Mouse (Mus musculus) heart, embryonic 11.5 days (tissue): ENCODE results near the gene Arsg. TPM values are rescaled to one million over a fixed set of nuclear protein-coding genes. Genes with fewer than 3 reads are reported as not detected.

ENCODE experiments used
- ATAC-seq: fragments of 200-750 bp; cut with Nextera tagmentation; replicated peaks from 2 replicates; pipeline ENCODE4 v1.8.0; 2017; ENCODE audit warnings: moderate library complexity; ENCODE audit not compliant: insufficient number of reproducible peaks, low FRiP score, low TSS enrichment
- H3K27ac ChIP-seq: fragments of 300-500 bp; sonication (generic); 2 replicates; pipeline ENCODE4 v1.5.1; 2014; ENCODE audit warnings: mild to moderate bottlenecking, low read depth, low read length
- H3K27me3 ChIP-seq: fragments of 300-500 bp; sonication (generic); 2 replicates; pipeline ENCODE4 v1.6.1; 2014; ENCODE audit warnings: mild to moderate bottlenecking, low read length, mixed read lengths; ENCODE audit not compliant: control insufficient read depth, insufficient read depth
- H3K36me3 ChIP-seq: fragments of 300-500 bp; sonication (generic); 2 replicates; pipeline ENCODE4 v1.6.1; 2014; ENCODE audit warnings: mild to moderate bottlenecking, low read length, moderate library complexity, mixed read lengths; ENCODE audit not compliant: control insufficient read depth, insufficient read depth
- H3K4me1 ChIP-seq: fragments of 300-500 bp; sonication (generic); 2 replicates; pipeline ENCODE4 v1.6.1; 2014; ENCODE audit warnings: low read length; ENCODE audit not compliant: control insufficient read depth, insufficient read depth
- H3K4me2 ChIP-seq: fragments of 300-500 bp; sonication (generic); 2 replicates; pipeline ENCODE4 v1.6.1; 2014; ENCODE audit warnings: mild to moderate bottlenecking, moderate library complexity
- H3K4me3 ChIP-seq: fragments of 300-500 bp; sonication (generic); 2 replicates; pipeline ENCODE4 v1.5.1; 2014; ENCODE audit warnings: low read depth, low read length
- H3K9ac ChIP-seq: fragments of 300-500 bp; sonication (generic); 2 replicates; pipeline ENCODE4 v1.6.1; 2014; ENCODE audit warnings: mild to moderate bottlenecking, low read depth, low read length, moderate library complexity
- H3K9me3 ChIP-seq: fragments of 300-500 bp; sonication (generic); replicated peaks from 2 replicates; pipeline ENCODE4 v1.6.1; 2016; ENCODE audit warnings: low read length; ENCODE audit not compliant: control insufficient read depth
- WGBS: fragments of 180-500 bp; shearing (Covaris S2); extraction: QIAGEN DNeasy Blood & Tissue Kit; methylation state at CpG from one replicate; pipeline ENCODE4 v1.1.7; 2014; ENCODE audit not compliant: insufficient replicate concordance; 5-methylcytosine and 5-hydroxymethylcytosine counted together
- polyA plus RNA-seq: library from polyadenylated mRNA; unstranded; fragments of >200 nt; fragmentation: Nextera tagmentation; extraction: Ambion mirVana; gene quantifications from 2 replicates; pipeline ENCODE4 v1.2.1, GENCODE M21; 2014

Arsg gene
- polyA plus RNA-seq, 1 experiment from 2014 or later: 4.2 TPM

DNA sequence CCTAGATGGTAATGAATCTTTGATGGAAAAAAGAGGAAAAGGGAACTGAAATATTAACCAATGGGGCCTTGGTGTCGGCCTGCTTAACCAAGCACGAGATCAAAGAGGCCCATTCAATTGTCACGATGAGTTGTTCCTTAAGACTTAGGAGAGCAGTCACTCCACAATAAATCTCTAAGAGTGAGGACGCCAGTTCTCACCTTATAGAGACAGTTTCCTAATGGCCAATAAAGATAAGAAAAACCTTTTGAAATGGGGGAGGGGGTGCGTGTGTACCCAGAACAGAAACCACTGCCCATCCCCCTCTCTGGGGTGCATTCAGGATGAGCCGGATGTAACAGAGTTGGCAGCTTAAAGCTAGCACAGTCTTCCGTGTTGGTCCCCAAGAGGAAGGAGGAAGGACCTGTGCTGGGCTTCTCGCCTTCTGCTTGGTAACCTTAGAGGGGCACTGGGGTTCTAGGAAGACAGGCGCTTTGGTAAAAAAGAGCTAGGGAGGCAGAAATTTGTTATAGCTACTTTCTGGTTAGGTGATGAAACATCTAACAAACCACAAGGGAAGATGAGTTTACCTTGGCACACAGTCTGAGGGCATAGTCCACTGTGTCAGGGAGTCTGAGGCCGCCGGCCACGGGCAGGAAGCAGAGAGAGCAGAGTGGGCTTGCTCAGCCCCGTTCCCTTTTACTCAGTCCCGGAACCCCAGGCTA lies 22.7 kb downstream of the Arsg start:
- H3K27me3 ChIP-seq: peaks cover 3% of the 10 kb centered on the region; the same call in 1 of the 2 replicates
- H3K4me1 ChIP-seq: peaks cover 11% of the 10 kb centered on the region
- no peak overlapping the region for H3K9ac ChIP-seq
- peak overlapping the region; percentile 15 for H3K4me2 ChIP-seq
- H3K9me3 ChIP-seq: no peaks in the 10 kb centered on the region
- no peaks in the 10 kb centered on the region for H3K36me3 ChIP-seq
- no peak for ATAC-seq
- no peak overlapping the region for H3K27ac ChIP-seq
- WGBS: 54% methylated on average over 14 of the region's 14 CpGs
- H3K4me3 ChIP-seq: no peak overlapping the region

DNA sequence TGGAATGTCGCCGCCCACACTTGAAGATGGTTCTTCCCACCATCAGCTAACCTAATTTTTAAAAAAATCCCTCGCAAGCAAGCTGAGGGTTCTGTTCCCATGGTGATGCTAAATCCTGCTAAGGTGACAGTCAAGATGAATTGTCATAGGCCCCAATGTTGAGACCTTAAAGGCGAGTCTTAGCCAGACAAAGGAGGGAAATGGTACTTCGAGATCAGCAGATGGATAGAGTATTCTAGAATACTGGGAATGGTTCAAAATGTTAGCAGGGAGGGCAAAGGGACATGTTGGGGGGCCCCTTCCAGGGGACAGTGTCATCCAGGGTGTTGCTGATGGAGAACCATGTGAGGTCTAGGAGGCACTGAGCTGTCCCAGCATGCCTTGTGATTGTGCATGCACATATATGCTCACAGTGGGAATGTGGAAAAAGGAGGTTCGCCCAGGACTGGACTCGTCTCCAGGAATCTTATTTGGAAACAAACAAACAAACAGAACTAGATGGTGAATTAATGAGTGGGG lies 23.4 kb downstream of the Arsg start:
- H3K4me1 ChIP-seq: peaks cover 11% of the 10 kb centered on the region
- no peaks in the 10 kb centered on the region for H3K9me3 ChIP-seq
- H3K36me3 ChIP-seq: no peaks in the 10 kb centered on the region
- 84% methylated on average over 7 of the region's 7 CpGs for WGBS
- H3K4me2 ChIP-seq: no peak overlapping the region
- no peak overlapping the region for H3K4me3 ChIP-seq
- H3K9ac ChIP-seq: no peak overlapping the region
- peaks cover 3% of the 10 kb centered on the region; the same call in 1 of the 2 replicates for H3K27me3 ChIP-seq
- ATAC-seq: no peak
- no peak overlapping the region for H3K27ac ChIP-seq

DNA sequence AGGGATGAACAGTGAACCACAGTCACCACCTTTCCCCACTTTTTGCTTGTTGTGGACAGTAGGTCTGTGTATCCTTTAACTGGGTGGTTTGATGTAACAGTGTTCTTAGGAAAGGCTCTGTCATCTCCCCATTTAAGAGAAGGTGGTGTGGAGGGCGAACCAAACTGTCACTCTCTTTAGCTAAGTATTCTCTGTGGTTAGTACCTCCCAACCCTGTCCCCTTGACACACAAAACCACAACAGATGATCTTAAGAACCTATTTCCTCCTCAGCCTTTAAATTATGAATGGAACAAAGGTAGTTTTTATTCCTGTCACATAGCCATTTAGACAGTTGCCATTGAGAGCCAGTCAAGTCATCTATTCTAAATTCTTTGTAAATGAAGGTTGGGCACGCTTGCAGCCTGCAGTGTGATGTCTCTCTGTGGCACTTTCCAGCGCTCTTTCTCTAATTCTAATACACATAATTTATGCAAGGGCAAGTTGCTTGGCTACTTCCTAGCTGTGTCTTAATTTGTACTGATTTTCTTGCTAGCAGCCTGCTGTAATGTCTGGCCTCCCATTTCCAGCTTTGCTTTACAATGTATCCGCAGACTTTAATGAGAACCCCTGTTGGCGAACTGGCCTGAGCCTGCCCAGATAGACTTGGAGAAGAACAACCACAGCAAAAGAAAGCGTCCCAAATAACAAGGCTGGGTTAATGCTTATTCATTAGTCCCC lies 24.0 kb downstream of the Arsg start:
- no peak overlapping the region for H3K27ac ChIP-seq
- H3K36me3 ChIP-seq: no peaks in the 10 kb centered on the region
- ATAC-seq: no peak
- H3K27me3 ChIP-seq: peaks cover 3% of the 10 kb centered on the region; the same call in 1 of the 2 replicates
- no peaks in the 10 kb centered on the region for H3K9me3 ChIP-seq
- no peak overlapping the region for H3K9ac ChIP-seq
- no peak overlapping the region for H3K4me3 ChIP-seq
- WGBS: 85% methylated on average over 6 of the region's 6 CpGs
- H3K4me2 ChIP-seq: no peak overlapping the region
- H3K4me1 ChIP-seq: peaks cover 11% of the 10 kb centered on the region

DNA sequence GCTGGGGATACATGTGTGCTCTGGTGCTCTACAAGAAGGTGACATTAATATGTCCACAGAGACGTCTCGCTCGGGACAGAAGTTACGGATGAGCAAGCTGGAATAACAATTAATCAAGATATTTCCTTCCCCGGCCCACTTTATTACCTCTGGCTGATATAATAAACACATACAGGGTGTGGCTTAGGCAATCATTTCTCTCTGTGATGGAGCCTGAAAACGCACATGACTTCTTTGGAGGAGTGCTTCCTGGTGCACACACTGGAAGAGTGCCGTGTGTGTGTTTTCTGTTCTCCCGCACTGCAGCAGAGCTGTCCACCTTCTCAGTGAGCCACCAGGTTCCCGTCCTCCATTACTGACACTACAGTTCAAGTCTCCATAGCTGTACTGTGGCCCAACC lies 24.8 kb downstream of the Arsg start:
- H3K4me2 ChIP-seq: no peak overlapping the region
- no peaks in the 10 kb centered on the region for H3K36me3 ChIP-seq
- no peak overlapping the region for H3K9ac ChIP-seq
- H3K27ac ChIP-seq: no peak overlapping the region
- H3K4me1 ChIP-seq: peaks cover 14% of the 10 kb centered on the region
- H3K9me3 ChIP-seq: no peaks in the 10 kb centered on the region
- no peak overlapping the region for H3K4me3 ChIP-seq
- peaks cover 3% of the 10 kb centered on the region; the same call in 1 of the 2 replicates for H3K27me3 ChIP-seq
- ATAC-seq: no peak
- 79% methylated on average over 9 of the region's 9 CpGs for WGBS

DNA sequence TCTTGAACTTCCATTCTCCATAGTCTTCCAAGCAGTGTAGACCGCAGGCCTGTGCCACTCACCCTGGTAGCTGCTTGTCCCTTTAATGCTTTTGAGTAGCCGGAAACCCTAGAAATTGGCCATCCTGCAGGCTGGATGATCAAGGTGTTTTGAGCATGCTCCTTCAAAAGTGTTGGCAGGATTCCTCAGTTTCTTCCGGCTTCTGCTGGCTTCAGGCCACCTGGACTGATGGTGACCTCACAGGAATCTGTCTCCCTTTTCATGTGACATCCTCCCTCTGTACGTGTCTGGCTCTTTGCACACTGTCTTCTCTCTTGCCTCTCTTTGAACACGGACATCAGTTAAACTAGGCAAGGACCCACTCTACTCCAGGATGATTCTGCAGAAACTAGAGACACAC lies 27.0 kb downstream of the Arsg start:
- Histone ChIP-seq H3K4me1 (peaks cover 12% of the 10 kb centered on the region), H3K36me3 (no peaks in the 10 kb centered on the region), H3K9ac (no peak overlapping the region), H3K27ac (no peak overlapping the region), H3K27me3 (peaks cover 3% of the 10 kb centered on the region; the same call in 1 of the 2 replicates), H3K9me3 (no peaks in the 10 kb centered on the region), H3K4me3 (no peak overlapping the region), H3K4me2 (no peak overlapping the region)
- 87% methylated on average over 5 of the region's 5 CpGs for WGBS
- ATAC-seq: no peak

DNA sequence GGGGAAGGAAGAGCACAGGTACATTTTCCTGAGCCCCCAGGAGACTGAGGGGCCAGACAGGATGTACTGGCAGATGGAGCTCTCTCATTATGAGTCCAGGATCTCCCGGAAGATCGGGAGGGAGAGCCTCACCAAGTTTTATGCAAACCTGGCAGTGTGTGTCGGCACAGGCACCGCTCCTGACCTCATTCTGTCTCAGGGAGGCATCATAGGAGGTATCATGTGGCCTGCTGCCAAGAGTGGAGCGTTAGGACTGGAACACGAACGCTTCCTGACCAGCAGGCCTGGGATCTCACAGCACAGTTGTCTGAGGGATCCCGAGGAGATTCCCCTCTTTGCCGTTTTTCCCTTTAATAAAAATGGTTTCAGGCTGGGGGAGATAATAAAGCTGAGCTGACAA lies 31.8 kb downstream of the Arsg start:
- Histone ChIP-seq H3K9me3 (no peaks in the 10 kb centered on the region), H3K27ac (no peak overlapping the region), H3K4me1 (0 out of 2 replicates have a peak, but pooled peaks cover 3% of the 10 kb centered on the region), H3K9ac (no peak overlapping the region), H3K4me3 (no peak overlapping the region), H3K4me2 (no peak overlapping the region), H3K27me3 (no peaks in the 10 kb centered on the region), H3K36me3 (no peaks in the 10 kb centered on the region)
- ATAC-seq: no peak
- 61% methylated on average over 9 of the region's 9 CpGs for WGBS

DNA sequence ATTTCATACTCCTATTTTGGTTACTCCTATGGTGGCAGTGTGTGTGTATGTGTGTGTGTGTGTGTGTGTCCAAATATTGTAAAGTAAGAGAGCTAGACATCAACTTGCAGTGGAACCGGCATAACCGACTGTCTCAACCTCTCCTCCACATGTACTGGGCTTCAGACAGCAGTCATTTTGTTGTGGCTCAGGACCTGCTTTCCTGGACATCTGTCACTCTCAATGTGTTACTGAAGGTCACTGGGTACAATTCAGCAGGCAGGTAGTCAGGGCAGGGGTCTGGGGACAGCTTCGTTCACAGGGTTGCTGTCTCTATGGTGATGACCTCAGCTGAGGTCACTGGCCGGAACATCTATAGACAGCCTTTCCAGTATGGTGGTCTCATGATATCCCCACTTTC lies 32.6 kb downstream of the Arsg start:
- 83% methylated on average over 4 of the region's 4 CpGs for WGBS
- H3K36me3 ChIP-seq: no peaks in the 10 kb centered on the region
- H3K9ac ChIP-seq: no peak overlapping the region
- no peaks in the 10 kb centered on the region for H3K9me3 ChIP-seq
- no peaks in the 10 kb centered on the region for H3K27me3 ChIP-seq
- H3K4me3 ChIP-seq: no peak overlapping the region
- no peak overlapping the region for H3K27ac ChIP-seq
- H3K4me1 ChIP-seq: 0 out of 2 replicates have a peak, but pooled peaks cover 3% of the 10 kb centered on the region
- no peak for ATAC-seq
- H3K4me2 ChIP-seq: no peak overlapping the region

DNA sequence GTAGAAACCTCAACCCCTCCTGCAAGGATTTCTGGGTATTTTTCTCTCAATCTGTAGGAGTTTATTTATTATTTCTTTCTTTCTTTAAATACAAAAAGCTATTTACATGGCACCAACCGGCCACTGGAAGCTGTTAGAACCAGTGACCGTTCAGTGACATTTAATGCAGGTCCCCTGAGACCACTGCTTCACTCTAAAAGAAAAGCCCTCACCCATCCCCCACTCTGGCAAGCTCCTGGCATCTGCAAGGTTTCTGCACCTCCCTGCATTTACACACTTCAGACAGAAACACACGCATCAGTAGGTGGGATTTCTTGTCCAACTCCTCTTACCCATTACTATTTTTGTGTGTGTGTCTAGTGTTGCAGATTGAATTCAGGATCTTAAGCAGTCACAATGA lies 33.9 kb downstream of the Arsg start:
- peaks cover 4% of the 10 kb centered on the region; the same call in 1 of the 2 replicates for H3K9me3 ChIP-seq
- no peaks in the 10 kb centered on the region for H3K36me3 ChIP-seq
- 0 out of 2 replicates have a peak, but pooled peaks cover 3% of the 10 kb centered on the region for H3K4me1 ChIP-seq
- no peak overlapping the region for H3K4me3 ChIP-seq
- WGBS: 59% methylated on average over 3 of the region's 3 CpGs
- H3K4me2 ChIP-seq: no peak overlapping the region
- H3K27me3 ChIP-seq: no peaks in the 10 kb centered on the region
- no peak overlapping the region for H3K27ac ChIP-seq
- ATAC-seq: no peak
- H3K9ac ChIP-seq: no peak overlapping the region
